Mouse (Mus musculus) lung, embryonic 16.5 days (tissue): ENCODE measurements around the gene Fbxw4. TPM values are rescaled to one million over a fixed set of nuclear protein-coding genes. Genes with fewer than 3 reads are reported as not detected.
"Not testable (repeated sequence)": the region's sequence is repeated elsewhere in the genome, so short reads cannot be mapped to it uniquely, and the experiment has no call there.

Experiments used
- ATAC-seq: fragments of 200-750 bp; cut with Nextera tagmentation; 2 replicates; pipeline ENCODE4 v1.8.0; 2017; ENCODE audit warnings: low read depth, mild to moderate bottlenecking, moderate library complexity
- H3K27ac ChIP-seq: fragments of 300-500 bp; sonication (generic); 2 replicates; pipeline ENCODE4 v1.5.1; 2014; ENCODE audit warnings: mild to moderate bottlenecking, control low read depth, low read length
- H3K27me3 ChIP-seq: fragments of 300-500 bp; sonication (generic); 2 replicates; pipeline ENCODE4 v1.6.1; 2014; ENCODE audit warnings: low read depth, low read length, mixed read lengths; ENCODE audit not compliant: control insufficient read depth, insufficient read depth
- H3K36me3 ChIP-seq: fragments of 300-500 bp; sonication (generic); 2 replicates; pipeline ENCODE4 v1.6.1; 2014; ENCODE audit warnings: low read length; ENCODE audit not compliant: control insufficient read depth, insufficient read depth
- H3K4me1 ChIP-seq: fragments of 300-500 bp; sonication (generic); replicated peaks from 2 replicates; pipeline ENCODE4 v1.6.1; 2014; ENCODE audit warnings: low read length, mixed read lengths; ENCODE audit not compliant: control insufficient read depth, insufficient read depth
- H3K4me2 ChIP-seq: fragments of 300-500 bp; sonication (generic); 2 replicates; pipeline ENCODE4 v1.6.1; 2014; ENCODE audit warnings: low read depth, low read length, control low read depth
- H3K4me3 ChIP-seq: fragments of 300-500 bp; sonication (generic); 2 replicates; pipeline ENCODE4 v1.5.1; 2014; ENCODE audit warnings: mild to moderate bottlenecking, low read length, control low read depth
- H3K9ac ChIP-seq: fragments of 300-500 bp; sonication (generic); 2 replicates; pipeline ENCODE4 v1.6.1; 2014; ENCODE audit warnings: low read length, control low read depth
- H3K9me3 ChIP-seq: fragments of 300-500 bp; sonication (generic); 2 replicates; pipeline ENCODE4 v1.6.1; 2016; ENCODE audit warnings: low read length; ENCODE audit not compliant: control insufficient read depth
- WGBS: fragments of 180-500 bp; shearing (Covaris S2); extraction: QIAGEN DNeasy Blood & Tissue Kit; methylation state at CpG from one replicate; pipeline ENCODE4 v1.1.7; 2014; 5-methylcytosine and 5-hydroxymethylcytosine counted together
- polyA plus RNA-seq: library from polyadenylated mRNA; unstranded; fragments of >200 nt; fragmentation: Nextera tagmentation; extraction: Ambion mirVana; gene quantifications from 2 replicates; pipeline ENCODE4 v1.2.1, GENCODE M21; 2015

Gene Fbxw4
- polyA plus RNA-seq, 1 experiment from 2014 or later, result 4.3 TPM

DNA sequence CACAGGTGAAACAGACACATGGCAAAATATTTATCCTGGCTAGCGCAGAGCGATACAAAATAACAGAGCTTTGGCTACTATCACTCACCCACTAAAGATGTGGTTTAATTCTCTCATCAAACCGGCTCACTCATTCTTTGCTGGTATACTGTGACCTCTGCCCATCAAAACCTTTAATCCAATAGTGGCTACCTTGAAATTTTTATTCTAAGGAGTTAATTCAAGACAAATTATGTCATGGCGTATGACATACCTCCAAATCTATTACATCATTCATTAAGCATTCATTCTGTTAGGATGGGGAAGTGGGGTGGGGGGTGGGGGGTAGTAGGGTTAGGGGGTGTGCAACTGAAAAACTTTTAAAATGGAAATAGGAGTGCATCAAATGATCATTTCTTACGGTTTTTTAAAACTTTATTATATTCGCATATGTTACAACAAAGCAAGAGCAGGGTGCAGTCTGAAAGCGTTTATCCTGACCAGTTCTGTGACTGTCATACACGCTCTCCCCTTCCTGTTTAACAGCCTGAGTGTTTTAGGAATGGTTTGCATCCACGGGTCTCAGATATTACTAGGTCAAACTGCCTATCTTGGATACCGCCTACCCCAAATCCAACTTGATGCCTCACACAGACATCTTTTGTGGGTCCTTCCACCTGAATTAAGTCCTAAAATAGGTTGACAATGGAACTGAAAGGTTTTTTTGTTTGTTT is 1.4 kb downstream of the Fbxw4 start:
- Histone ChIP-seq H3K4me3 (peak overlapping the region; percentile 91), H3K36me3 (no peaks in the 10 kb centered on the region), H3K9me3 (no peaks in the 10 kb centered on the region), H3K27me3 (no peaks in the 10 kb centered on the region), H3K4me2 (peak overlapping the region; percentile 57), H3K9ac (peak overlapping the region; percentile 99), H3K4me1 (peaks cover 27% of the 10 kb centered on the region), H3K27ac (peak overlapping the region; percentile 94)
- 60% methylated on average over 10 of the region's 10 CpGs for WGBS
- no peak for ATAC-seq

DNA sequence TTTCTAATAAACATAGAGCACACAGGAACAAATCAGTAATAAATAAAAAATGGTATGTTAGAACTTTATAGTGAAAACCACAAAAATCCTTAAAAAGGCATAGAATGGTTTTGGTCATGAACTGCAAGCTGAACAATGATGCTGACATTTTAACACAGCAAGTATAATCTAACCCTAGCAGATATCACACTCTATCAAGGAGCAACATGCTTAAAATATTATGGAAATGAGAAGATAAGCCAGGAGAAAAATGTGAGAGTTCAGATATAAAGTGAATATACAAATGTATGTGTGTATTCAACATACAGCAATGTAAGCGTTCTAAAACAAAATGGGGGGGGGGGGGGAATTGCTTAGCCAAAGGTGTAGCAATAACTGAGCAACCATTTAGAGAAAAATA is 2.3 kb downstream of the Fbxw4 start:
- Histone ChIP-seq H3K4me1 (peaks cover 27% of the 10 kb centered on the region), H3K9me3 (no peaks in the 10 kb centered on the region), H3K27me3 (no peaks in the 10 kb centered on the region), H3K4me2 (no peak overlapping the region), H3K36me3 (no peaks in the 10 kb centered on the region), H3K27ac (no peak overlapping the region), H3K9ac (no peak overlapping the region), H3K4me3 (no peak overlapping the region)
- WGBS, result 64% methylated on average over 1 of the region's 1 CpGs
- no peak for ATAC-seq

DNA sequence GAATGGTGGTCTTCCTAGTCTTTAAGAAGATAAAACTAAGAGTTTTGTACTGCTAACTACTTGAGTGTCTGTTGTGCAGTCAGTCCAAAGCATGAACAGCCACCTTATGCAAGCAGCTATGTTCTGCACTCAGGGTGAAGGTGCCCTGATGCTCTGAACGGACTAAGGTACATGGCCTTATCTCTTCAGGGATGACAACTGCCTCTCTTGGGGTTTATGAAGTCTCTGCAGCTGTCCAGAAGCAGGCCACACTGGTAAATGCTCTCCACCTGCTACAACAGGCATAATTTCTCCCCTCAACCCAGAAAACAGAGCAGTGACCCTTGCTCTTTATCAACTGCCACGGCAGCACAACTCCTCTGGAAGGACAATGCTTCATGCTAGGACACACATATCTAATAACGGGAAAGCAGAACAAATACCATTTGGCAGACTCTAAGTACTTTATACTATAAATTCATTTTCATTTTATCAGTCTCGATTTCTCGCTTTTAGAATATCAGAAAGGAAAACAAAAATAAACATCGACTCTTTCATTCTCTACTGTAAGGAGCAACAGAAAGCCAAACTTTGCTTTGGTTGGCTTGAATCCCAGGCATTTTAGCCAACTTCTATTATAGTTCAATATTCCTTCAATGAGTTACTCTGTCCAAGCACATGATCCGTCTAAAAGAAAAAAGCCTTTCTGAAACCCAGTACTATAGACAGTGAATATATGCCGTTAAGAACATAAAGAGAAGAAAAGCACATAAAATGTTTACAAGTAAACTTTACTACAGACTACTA is 3.1 kb downstream of the Fbxw4 start:
- Histone ChIP-seq H3K4me1 (peaks cover 34% of the 10 kb centered on the region), H3K9ac (no peak overlapping the region), H3K4me3 (no peak overlapping the region), H3K9me3 (no peaks in the 10 kb centered on the region), H3K27me3 (no peaks in the 10 kb centered on the region), H3K4me2 (no peak overlapping the region), H3K36me3 (no peaks in the 10 kb centered on the region), H3K27ac (no peak overlapping the region)
- 39% methylated on average over 8 of the region's 8 CpGs for WGBS
- no peak for ATAC-seq

DNA sequence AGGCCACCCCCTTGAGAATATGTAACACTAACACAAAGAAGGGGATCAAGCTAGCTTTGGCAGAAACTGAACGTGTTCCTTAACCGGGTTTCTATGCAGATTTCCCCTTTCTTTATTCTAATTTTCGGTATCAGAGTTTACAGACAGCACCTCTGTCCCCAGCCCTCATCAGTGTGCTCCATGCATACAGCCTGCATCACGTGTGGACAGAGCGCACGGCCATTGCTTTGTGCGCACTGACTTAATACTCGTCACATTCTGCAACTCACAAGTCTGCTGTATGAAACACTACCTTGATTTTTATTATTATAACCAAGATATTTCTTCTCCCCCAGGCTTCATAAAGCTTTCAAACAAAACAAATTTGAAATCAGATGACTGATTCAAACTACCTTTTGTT is 4.2 kb downstream of the Fbxw4 start:
- Histone ChIP-seq H3K9me3 (no peaks in the 10 kb centered on the region), H3K4me2 (no peak overlapping the region), H3K36me3 (no peaks in the 10 kb centered on the region), H3K4me1 (peaks cover 38% of the 10 kb centered on the region), H3K27ac (no peak overlapping the region), H3K4me3 (no peak overlapping the region), H3K9ac (no peak overlapping the region), H3K27me3 (no peaks in the 10 kb centered on the region)
- ATAC-seq, result no peak
- WGBS, result 54% methylated on average over 8 of the region's 8 CpGs

DNA sequence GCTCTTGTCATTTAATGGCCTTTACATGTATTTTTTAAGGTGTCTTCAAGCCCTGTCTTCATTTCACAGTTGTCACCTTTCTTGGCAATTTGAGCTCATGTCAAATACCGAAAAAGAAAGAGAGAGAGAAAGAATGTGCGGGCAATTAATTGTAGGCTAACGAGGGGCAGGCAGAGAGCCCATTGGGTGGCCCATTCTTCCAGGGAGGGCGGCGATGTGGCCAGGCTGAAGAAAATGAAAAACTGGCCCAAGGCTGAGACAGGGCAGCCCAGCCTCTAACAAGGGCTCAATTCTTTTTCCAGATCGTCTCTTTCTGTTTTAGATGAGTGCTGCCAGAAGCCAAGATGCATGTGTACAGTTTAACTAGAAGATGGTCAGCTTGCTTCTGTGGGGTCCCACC is 6.1 kb downstream of the Fbxw4 start:
- H3K27ac ChIP-seq, result no peak overlapping the region
- WGBS, result 73% methylated on average over 6 of the region's 6 CpGs
- H3K4me3 ChIP-seq, result no peak overlapping the region
- no peak overlapping the region for H3K9ac ChIP-seq
- H3K36me3 ChIP-seq, result no peaks in the 10 kb centered on the region
- peaks cover 30% of the 10 kb centered on the region for H3K4me1 ChIP-seq
- H3K4me2 ChIP-seq, result no peak overlapping the region
- H3K9me3 ChIP-seq, result no peaks in the 10 kb centered on the region
- ATAC-seq, result no peak
- H3K27me3 ChIP-seq, result no peaks in the 10 kb centered on the region

DNA sequence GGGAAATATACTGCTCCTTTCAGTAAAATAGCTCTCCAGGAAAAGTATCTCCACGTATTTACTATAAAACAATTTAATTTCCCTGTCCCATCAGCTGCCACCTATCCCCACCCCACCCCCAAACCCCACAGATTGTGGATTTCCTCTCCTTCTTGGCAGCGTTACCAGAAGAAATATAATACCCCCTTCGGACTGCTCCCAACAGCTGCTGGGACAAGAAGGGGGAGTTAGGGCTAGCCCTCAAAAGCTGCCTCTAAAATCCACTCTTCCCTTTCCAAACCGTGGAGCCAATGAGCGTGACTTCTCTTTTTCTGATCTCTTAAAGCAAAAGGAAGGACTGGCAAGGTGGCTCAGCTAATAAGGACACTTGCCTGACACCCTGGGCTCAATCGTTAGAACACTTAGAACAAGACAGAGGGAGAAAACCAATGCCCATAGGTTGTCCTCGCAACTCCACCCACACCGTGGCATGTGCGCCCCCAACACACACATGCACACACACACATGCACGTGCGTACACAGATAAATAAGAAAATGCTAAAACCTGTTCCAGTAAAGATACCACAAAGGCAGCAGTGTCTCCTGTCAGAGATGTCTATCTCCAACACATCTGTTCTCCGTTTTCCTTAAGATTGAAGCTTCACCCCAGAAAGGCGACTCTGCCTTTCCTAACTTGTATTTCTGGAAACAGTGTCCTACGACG is 7.7 kb downstream of the Fbxw4 start:
- no peak overlapping the region; the same call in 1 of the 2 replicates for H3K4me2 ChIP-seq

DNA sequence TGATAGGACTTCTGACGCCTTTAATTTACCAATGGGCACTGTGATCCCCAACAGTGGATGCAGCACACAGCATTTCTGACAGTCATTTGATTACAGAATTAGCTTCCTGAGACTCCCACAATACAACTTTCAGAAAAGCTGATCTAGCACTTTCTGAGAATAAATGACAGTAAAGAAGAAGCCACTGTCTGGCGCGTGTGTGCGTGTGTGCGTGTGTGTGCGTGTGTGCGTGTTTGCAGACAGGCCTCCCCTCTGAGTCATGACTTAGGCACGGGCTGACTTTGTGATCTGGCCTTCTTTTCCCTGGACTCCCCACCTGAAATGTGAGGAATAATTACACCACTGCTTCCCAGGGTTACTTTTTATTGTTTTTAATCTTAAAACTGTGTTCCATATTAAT is 8.6 kb downstream of the Fbxw4 start:
- no peak overlapping the region for H3K4me2 ChIP-seq
- no peaks in the 10 kb centered on the region for H3K36me3 ChIP-seq
- H3K4me1 ChIP-seq, result peaks cover 21% of the 10 kb centered on the region
- no peaks in the 10 kb centered on the region for H3K27me3 ChIP-seq
- no peak for ATAC-seq
- peak overlapping the region; percentile 21; the same call in 1 of the 2 replicates for H3K27ac ChIP-seq
- H3K9ac ChIP-seq, result no peak overlapping the region
- no peak overlapping the region for H3K4me3 ChIP-seq
- WGBS, result 68% methylated on average over 8 of the region's 8 CpGs
- H3K9me3 ChIP-seq, result no peaks in the 10 kb centered on the region

More for the DNA sequence above, 7.7 kb downstream of the Fbxw4 start:
- H3K9me3 ChIP-seq, result no peaks in the 10 kb centered on the region
- ATAC-seq, result peak; percentile 86
- H3K36me3 ChIP-seq, result no peaks in the 10 kb centered on the region
- no peak overlapping the region for H3K4me3 ChIP-seq
- H3K27ac ChIP-seq, result peak overlapping the region; percentile 0; the same call in 1 of the 2 replicates
- WGBS, result 37% methylated on average over 15 of the region's 15 CpGs
- peaks cover 26% of the 10 kb centered on the region for H3K4me1 ChIP-seq
- H3K27me3 ChIP-seq, result no peaks in the 10 kb centered on the region
- H3K9ac ChIP-seq, result no peak overlapping the region

DNA sequence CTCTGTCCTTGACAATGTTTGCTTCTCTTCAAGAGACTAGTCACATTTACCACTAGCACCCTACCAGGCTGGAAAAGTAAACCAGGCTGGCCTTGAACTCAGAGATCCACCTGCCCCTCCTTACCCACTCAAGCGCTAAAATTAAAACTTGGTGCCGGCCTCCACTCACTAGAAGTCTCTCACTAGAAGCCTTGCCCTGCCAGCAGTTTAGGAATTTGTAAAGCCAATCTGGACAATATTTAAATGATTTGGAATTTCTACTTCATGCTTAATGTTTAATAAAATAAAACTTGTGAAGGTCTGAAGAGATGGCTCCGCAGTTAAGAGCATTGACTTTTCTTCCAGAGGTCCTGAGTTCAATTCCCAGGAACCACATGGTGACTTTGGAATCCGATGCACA is 10.3 kb downstream of the Fbxw4 start:
- no peak overlapping the region for H3K9ac ChIP-seq
- H3K4me1 ChIP-seq, result peaks cover 11% of the 10 kb centered on the region
- no peaks in the 10 kb centered on the region for H3K36me3 ChIP-seq
- no peaks in the 10 kb centered on the region for H3K9me3 ChIP-seq
- H3K4me3 ChIP-seq, result no peak overlapping the region
- 72% methylated on average over 4 of the region's 4 CpGs for WGBS
- ATAC-seq, result no peak
- H3K27ac ChIP-seq, result no peak overlapping the region
- H3K27me3 ChIP-seq, result no peaks in the 10 kb centered on the region
- no peak overlapping the region for H3K4me2 ChIP-seq

DNA sequence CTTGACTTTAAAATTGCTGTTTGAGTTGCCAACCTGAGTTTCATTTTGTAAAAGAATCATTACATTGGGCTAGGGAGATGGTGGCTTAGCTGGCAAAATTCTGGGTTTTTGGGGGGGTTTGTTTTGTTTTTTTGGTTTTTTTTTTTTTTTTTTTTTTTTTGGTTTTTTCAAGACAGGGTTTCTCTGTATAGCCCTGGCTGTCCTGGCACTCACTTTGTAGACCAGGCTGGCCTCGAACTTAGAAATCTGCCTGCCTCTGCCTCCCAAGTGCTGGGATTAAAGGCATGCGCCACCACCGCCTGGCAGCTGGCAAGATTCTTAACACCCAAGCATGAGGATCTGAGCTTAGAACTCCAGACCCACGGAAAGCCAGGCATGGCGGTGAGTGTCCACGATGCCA is 11.6 kb downstream of the Fbxw4 start:
- not testable (repeated sequence) for H3K9ac ChIP-seq, H3K36me3 ChIP-seq, H3K4me3 ChIP-seq, H3K27me3 ChIP-seq, H3K9me3 ChIP-seq, ATAC-seq, H3K27ac ChIP-seq, H3K4me2 ChIP-seq
- peaks cover 11% of the 10 kb centered on the region for H3K4me1 ChIP-seq
- 84% methylated on average over 6 of the region's 6 CpGs for WGBS
